Mouse (Mus musculus) bone marrow, adult 2 months (tissue): ENCODE results near the gene Pdgfa.

Source experiments
- CTCF ChIP-seq: fragments of 200-500 bp; IDR thresholded peaks from 2 replicates; pipeline ENCODE4 v1.5.1; 2011; ENCODE audit warnings: low read length, control low read depth; ENCODE audit not compliant: control insufficient read depth, insufficient read depth
- POLR2A ChIP-seq: fragments of 200-500 bp; IDR thresholded peaks from 2 replicates; pipeline ENCODE4 v1.6.1; 2011; ENCODE audit warnings: low read depth, mild to moderate bottlenecking, control low read depth, low read length, borderline replicate concordance; ENCODE audit not compliant: control insufficient read depth

DNA sequence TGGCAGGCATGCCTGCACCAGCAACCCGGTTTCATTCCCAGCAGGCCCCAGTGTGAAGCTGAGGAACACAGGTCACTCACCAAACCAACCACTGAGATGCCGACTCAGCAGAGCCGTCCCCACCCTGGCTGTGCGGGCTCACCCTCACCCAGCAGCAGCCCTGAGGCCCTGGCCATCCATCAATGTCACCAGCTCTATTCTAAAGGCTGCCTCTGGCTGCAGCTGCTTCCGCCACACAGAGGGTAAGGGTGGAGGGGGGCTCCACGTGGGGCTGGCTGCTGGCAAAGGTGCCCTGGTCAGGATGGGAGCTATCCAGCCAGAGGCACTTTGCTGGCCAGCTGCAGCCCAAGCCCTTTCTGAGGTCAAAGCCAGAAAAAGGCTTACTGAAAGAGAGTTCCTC, 62.6 kb downstream of the Pdgfa start:
- TF ChIP-seq POLR2A: no peak
- TF ChIP-seq CTCF: no peak
